Comparison of ENCODE assay signal across 38 mouse cellular contexts in genomic region chr4:58037096-58037705, GRCm38 (mm10). TPM values are rescaled to one million over a fixed set of nuclear protein-coding genes. Genes with fewer than 3 reads are reported as not detected.
DNase-seq lines count a peak whose midpoint lies in the region; ATAC-seq and TF ChIP-seq lines count a peak whose summit lies in the region.
"Had no signal": no experiment of that assay in that cellular context is flagged by ENCODE, and none has a peak within 500 bp of the region (broad histone marks: within the 10 kb centered on the region; RNA-seq: fewer than 3 reads in every experiment).

No protein-coding gene starts in this region.

- H3K27me3 ChIP-seq in heart, embryonic 10.5 days (ENCODE audit: insufficient read depth, poor library complexity, severe bottlenecking) = no peaks in the 10 kb centered on the region
- no peaks in the 10 kb centered on the region for H3K27me3 ChIP-seq in kidney, embryonic 14.5 days (ENCODE audit: control insufficient read depth, insufficient read depth, low read length)
- H3K27me3 ChIP-seq in stomach, postnatal 0 days (ENCODE audit: control insufficient read depth, insufficient read depth, low read length) = no peaks in the 10 kb centered on the region
- H3K27me3 ChIP-seq in embryonic facial prominence, embryonic 10.5 days (replicated peaks; ENCODE audit: low read depth, poor library complexity, severe bottlenecking) = no peaks in the 10 kb centered on the region
- H3K27me3 ChIP-seq: hindbrain, embryonic 12.5 days; limb, embryonic 13.5 days had no signal

- no peak for TF ChIP-seq CTCF in stomach, postnatal 0 days (IDR thresholded peaks at IDR 0.05; ENCODE audit: low read depth)

- peak; percentile 86 for TF ChIP-seq EP300 in stomach, postnatal 0 days (optimal IDR thresholded peaks at IDR 0.05)

- no peak for ATAC-seq in kidney, embryonic 14.5 days (ENCODE audit: low FRiP score, low TSS enrichment)
- peak; percentile 18; the same call in 1 of the 2 replicates for ATAC-seq in stomach, postnatal 0 days (ENCODE audit: low FRiP score, low TSS enrichment)
- ATAC-seq: forebrain, embryonic 14.5 days; hindbrain, postnatal 0 days; intestine, embryonic 16.5 days; midbrain, embryonic 16.5 days had no signal

- H3K4me1 ChIP-seq in heart, embryonic 10.5 days = no peaks in the 10 kb centered on the region
- H3K4me1 ChIP-seq in kidney, embryonic 14.5 days (ENCODE audit: control insufficient read depth, insufficient read depth, low read length) = no peaks in the 10 kb centered on the region
- H3K4me1 ChIP-seq in ES-E14 (ENCODE audit: control insufficient read depth in 2 of 2, insufficient read depth in 2 of 2, low read length in 2 of 2, poor library complexity in 1 of 2) = peaks cover 0 to 3% of the 10 kb centered on the region in 2 experiments; a peak in 1 of 4 replicates
- no peaks in the 10 kb centered on the region for H3K4me1 ChIP-seq in stomach, postnatal 0 days (replicated peaks; ENCODE audit: control insufficient read depth, insufficient read depth)
- peaks cover 6% of the 10 kb centered on the region for H3K4me1 ChIP-seq in embryonic facial prominence, embryonic 10.5 days
- H3K4me1 ChIP-seq: hindbrain, embryonic 12.5 days; limb, embryonic 13.5 days had no signal

- H3K36me3 ChIP-seq in heart, embryonic 10.5 days = no peaks in the 10 kb centered on the region
- no peaks in the 10 kb centered on the region for H3K36me3 ChIP-seq in kidney, embryonic 14.5 days (ENCODE audit: control insufficient read depth, insufficient read depth, low read length)
- no peaks in the 10 kb centered on the region for H3K36me3 ChIP-seq in ES-E14 (ENCODE audit: control insufficient read depth, insufficient read depth, low read length, poor library complexity, severe bottlenecking)
- H3K36me3 ChIP-seq in stomach, postnatal 0 days (ENCODE audit: control insufficient read depth, insufficient read depth, low read length) = no peaks in the 10 kb centered on the region
- H3K36me3 ChIP-seq in embryonic facial prominence, embryonic 10.5 days (replicated peaks) = no peaks in the 10 kb centered on the region
- H3K36me3 ChIP-seq: hindbrain, embryonic 12.5 days; limb, embryonic 13.5 days had no signal

- peak; percentile 66 for DNase-seq in heart, adult 11 months
- no peak for DNase-seq in heart, embryonic 10.5 days (ENCODE audit: low spot score)
- DNase-seq in kidney, postnatal 36 days = peak; percentile 33 to 46
- peak; percentile 78 for DNase-seq in ES-E14 (ENCODE audit: low read depth, low spot score)
- DNase-seq in stomach, postnatal 0 days (ENCODE audit: low spot score) = no peak
- DNase-seq in embryonic facial prominence, embryonic 10.5 days (ENCODE audit: low spot score) = no peak
- DNase-seq: cerebellum, adult 2 months; cerebellum, postnatal 14 days; gastrocnemius, postnatal 14 days; heart, postnatal 36 days; lung, postnatal 10 days; right cerebral cortex, postnatal 4 days; thymus, adult 2 months; thymus, postnatal 36 days had no signal

- in situ Hi-C loops in ES-E14 (cut with MboI; ENCODE audit: low sequenced_read_pairs in 2 of 2, unreplicated experiment in 2 of 2) = no loop called here

- no peak overlapping the region for H3K27ac ChIP-seq in heart, embryonic 10.5 days
- H3K27ac ChIP-seq in kidney, embryonic 14.5 days (ENCODE audit: low read depth, low read length) = no peak overlapping the region
- H3K27ac ChIP-seq in ES-E14 (ENCODE audit: insufficient read depth, low read depth, low read length, poor library complexity, severe bottlenecking) = no peak overlapping the region
- peak overlapping the region; percentile 31; the same call in 1 of the 2 replicates for H3K27ac ChIP-seq in stomach, postnatal 0 days (replicated peaks)
- H3K27ac ChIP-seq in embryonic facial prominence, embryonic 10.5 days (replicated peaks) = no peak overlapping the region
- H3K27ac ChIP-seq: hindbrain, embryonic 12.5 days; hindbrain, postnatal 0 days; limb, embryonic 13.5 days had no signal

- 79% methylated on average over 6 of the region's 6 CpGs for WGBS in heart, embryonic 10.5 days
- WGBS in kidney, embryonic 14.5 days = 68% methylated on average over 6 of the region's 6 CpGs
- WGBS in stomach, postnatal 0 days = 55% methylated on average over 6 of the region's 6 CpGs
- WGBS in embryonic facial prominence, embryonic 10.5 days = 87% methylated on average over 6 of the region's 6 CpGs

- no peak overlapping the region for H3K9ac ChIP-seq in kidney, embryonic 14.5 days (ENCODE audit: low read depth, low read length)
- no peak overlapping the region for H3K9ac ChIP-seq in ES-E14 (ENCODE audit: insufficient read depth, low read depth, low read length, poor library complexity, severe bottlenecking)
- H3K9ac ChIP-seq in stomach, postnatal 0 days (ENCODE audit: low read length) = no peak overlapping the region
- H3K9ac ChIP-seq: hindbrain, embryonic 12.5 days; limb, embryonic 13.5 days had no signal

- H3K9me3 ChIP-seq in heart, embryonic 10.5 days = no peaks in the 10 kb centered on the region
- H3K9me3 ChIP-seq in kidney, embryonic 14.5 days (ENCODE audit: control insufficient read depth, low read length) = no peaks in the 10 kb centered on the region
- H3K9me3 ChIP-seq in ES-E14 (ENCODE audit: control insufficient read depth, insufficient read depth, low read depth, low read length) = no peaks in the 10 kb centered on the region
- H3K9me3 ChIP-seq in stomach, postnatal 0 days (ENCODE audit: control insufficient read depth, low read length) = no peaks in the 10 kb centered on the region
- no peaks in the 10 kb centered on the region for H3K9me3 ChIP-seq in embryonic facial prominence, embryonic 10.5 days
- H3K9me3 ChIP-seq: hindbrain, embryonic 12.5 days; limb, embryonic 13.5 days had no signal

- no peak overlapping the region for H3K4me3 ChIP-seq in heart, embryonic 10.5 days
- H3K4me3 ChIP-seq in kidney, embryonic 14.5 days (ENCODE audit: low read length) = no peak overlapping the region
- H3K4me3 ChIP-seq in ES-E14 (ENCODE audit: insufficient read depth in 1 of 2, low read depth in 1 of 2, low read length in 2 of 2, poor library complexity in 1 of 2, severe bottlenecking in 1 of 2) = no peak overlapping the region
- H3K4me3 ChIP-seq in stomach, postnatal 0 days (ENCODE audit: low read depth, low read length) = no peak overlapping the region
- H3K4me3 ChIP-seq in embryonic facial prominence, embryonic 10.5 days = no peak overlapping the region
- H3K4me3 ChIP-seq: hindbrain, embryonic 12.5 days; limb, embryonic 13.5 days had no signal

- no peak overlapping the region for H3K4me2 ChIP-seq in kidney, embryonic 14.5 days (replicated peaks; ENCODE audit: low read depth, low read length)
- H3K4me2 ChIP-seq in stomach, postnatal 0 days (replicated peaks; ENCODE audit: low read depth) = no peak overlapping the region
- H3K4me2 ChIP-seq: heart, embryonic 11.5 days; hindbrain, embryonic 12.5 days; limb, embryonic 13.5 days; liver, embryonic 11.5 days; midbrain, embryonic 11.5 days had no signal

TF ChIP-seq in ES-E14, 5 proteins besides CTCF, POLR2A, EP300 and RAD21:
- TF ChIP-seq MAFK (IDR thresholded peaks at IDR 0.05; ENCODE audit: insufficient read depth, low read depth, low read length) (no peak), ZC3H11A (IDR thresholded peaks at IDR 0.05; ENCODE audit: borderline replicate concordance, low read depth, low read length) (no peak)
TF ChIP-seq in ES-E14: peak in this region for 0.

RNA-seq across cellular contexts. Expression of gene Txndc8, which starts 28.3 kb away (rescaled TPM):
- not detected in 2 replicates for polyA plus RNA-seq in heart, embryonic 10.5 days (2016; fragmentation: Nextera tagmentation; extraction: Ambion mirVana)
- polyA plus RNA-seq in kidney, embryonic 14.5 days (2014; fragmentation: Nextera tagmentation; extraction: Ambion mirVana) = not detected in 2 replicates
- not detected in 2 replicates for total RNA-seq in ES-E14 (2012; rRNA removed)
- not detected in 2 replicates for polyA plus RNA-seq in stomach, postnatal 0 days (2015; fragmentation: Nextera tagmentation; extraction: Ambion mirVana)
- not detected in 2 replicates for polyA plus RNA-seq in embryonic facial prominence, embryonic 10.5 days (2016; fragmentation: Nextera tagmentation; extraction: Ambion mirVana)
- total RNA-seq: adrenal gland, postnatal 4 days; gastrocnemius, postnatal 14 days; granulocyte monocyte progenitor cell, adult 5-6 weeks; heart, postnatal 36 days; hindbrain, postnatal 0 days; layer of hippocampus, adult 8-10 months; layer of hippocampus, postnatal 25 days; left cerebral cortex, adult 8-10 months; left cerebral cortex, postnatal 36 days; megakaryocyte, adult 5-6 weeks; neutrophil, adult 5-6 weeks had no signal
- polyA plus RNA-seq: cerebellum, adult 2 months; cortical plate, adult 2 months; embryonic facial prominence, embryonic 11.5 days; forebrain, embryonic 14.5 days; heart, embryonic 11.5 days; heart, embryonic 16.5 days; hindbrain, embryonic 12.5 days; hindbrain, postnatal 0 days; intestine, embryonic 16.5 days; limb, embryonic 13.5 days; liver, embryonic 11.5 days; liver, embryonic 16.5 days; midbrain, embryonic 11.5 days; midbrain, embryonic 16.5 days; neural tube, embryonic 11.5 days; spleen, adult 2 months; thymus, adult 2 months had no signal

Comparison
In these comparisons a context has a peak if more than half of its experiments do, and no peak if none do; other contexts are left out.
1. DNase-seq: peak in heart, adult 11 months (single experiment), kidney, postnatal 36 days (2 of 2) and ES-E14 (single experiment); none in heart, embryonic 10.5 days (single experiment), stomach, postnatal 0 days (single experiment) and embryonic facial prominence, embryonic 10.5 days (single experiment).